Mouse (Mus musculus) hindbrain, postnatal 0 days (tissue): ENCODE results near the gene Rps6ka1. TPM values are rescaled to one million over a fixed set of nuclear protein-coding genes. Genes with fewer than 3 reads are reported as not detected.
A peak's percentile ranks its signal among the peaks of the same experiment; 100 is the strongest.

Experiments used
- ATAC-seq: fragments of 200-750 bp; cut with Nextera tagmentation; 2 replicates; pipeline ENCODE4 v1.8.0; 2017; ENCODE audit warnings: mild to moderate bottlenecking, moderate TSS enrichment, moderate library complexity
- DNase-seq: peaks from one replicate; pipeline ENCODE4 v3.0.0-alpha.2; 2015; ENCODE audit warnings: low spot score
- H3K27ac ChIP-seq: fragments of 300-500 bp; sonication (generic); 2 replicates; pipeline ENCODE4 v1.5.1; 2014; ENCODE audit warnings: mild to moderate bottlenecking
- H3K27me3 ChIP-seq: fragments of 300-500 bp; sonication (generic); 2 replicates; pipeline ENCODE4 v1.6.1; 2014; ENCODE audit warnings: low read length, mixed read lengths; ENCODE audit not compliant: insufficient read depth
- H3K36me3 ChIP-seq: fragments of 300-500 bp; sonication (generic); 2 replicates; pipeline ENCODE4 v1.6.1; 2014; ENCODE audit warnings: low read length, mixed read lengths; ENCODE audit not compliant: insufficient read depth
- H3K4me1 ChIP-seq: fragments of 300-500 bp; sonication (generic); 2 replicates; pipeline ENCODE4 v1.6.1; 2014; ENCODE audit warnings: antibody characterized with exemption, low read length, mixed read lengths; ENCODE audit not compliant: insufficient read depth
- H3K4me2 ChIP-seq: fragments of 300-500 bp; sonication (generic); 2 replicates; pipeline ENCODE4 v1.6.1; 2014; ENCODE audit warnings: low read depth, mild to moderate bottlenecking, low read length, moderate library complexity, mixed read lengths
- H3K4me3 ChIP-seq: fragments of 300-500 bp; sonication (generic); 2 replicates; pipeline ENCODE4 v1.5.1; 2014; ENCODE audit warnings: low read length
- H3K9ac ChIP-seq: fragments of 300-500 bp; sonication (generic); replicated peaks from 2 replicates; pipeline ENCODE4 v1.6.1; 2014; ENCODE audit warnings: mild to moderate bottlenecking, low read length, moderate library complexity, mixed read lengths
- H3K9me3 ChIP-seq: fragments of 300-500 bp; sonication (generic); 2 replicates; pipeline ENCODE4 v1.6.1; 2016; ENCODE audit warnings: low read length, mixed read lengths
- CTCF ChIP-seq: IDR thresholded peaks from 2 replicates; pipeline ENCODE4 v1.5.1; 2016; ENCODE audit warnings: antibody characterized with exemption, control low read depth, low read depth
- WGBS: fragments of 180-500 bp; shearing (Covaris S2); extraction: QIAGEN DNeasy Blood & Tissue Kit; methylation state at CpG from one replicate; pipeline ENCODE4 v1.1.7; 2014; 5-methylcytosine and 5-hydroxymethylcytosine counted together
- polyA plus RNA-seq: library from polyadenylated mRNA; unstranded; fragments of >200 nt; fragmentation: Nextera tagmentation; extraction: Ambion mirVana; gene quantifications from 2 replicates; pipeline ENCODE4 v1.2.1, GENCODE M21; 2015
- total RNA-seq: library from RNA; depleted of rRNA; stranded (reverse); fragments of >200 nt; gene quantifications from 2 replicates; pipeline ENCODE4 v1.2.3, GENCODE M21; 2014

Gene Rps6ka1
- total and polyA plus RNA-seq, 2 experiments from 2014 or later: 22.6 to 31.1 TPM

DNA sequence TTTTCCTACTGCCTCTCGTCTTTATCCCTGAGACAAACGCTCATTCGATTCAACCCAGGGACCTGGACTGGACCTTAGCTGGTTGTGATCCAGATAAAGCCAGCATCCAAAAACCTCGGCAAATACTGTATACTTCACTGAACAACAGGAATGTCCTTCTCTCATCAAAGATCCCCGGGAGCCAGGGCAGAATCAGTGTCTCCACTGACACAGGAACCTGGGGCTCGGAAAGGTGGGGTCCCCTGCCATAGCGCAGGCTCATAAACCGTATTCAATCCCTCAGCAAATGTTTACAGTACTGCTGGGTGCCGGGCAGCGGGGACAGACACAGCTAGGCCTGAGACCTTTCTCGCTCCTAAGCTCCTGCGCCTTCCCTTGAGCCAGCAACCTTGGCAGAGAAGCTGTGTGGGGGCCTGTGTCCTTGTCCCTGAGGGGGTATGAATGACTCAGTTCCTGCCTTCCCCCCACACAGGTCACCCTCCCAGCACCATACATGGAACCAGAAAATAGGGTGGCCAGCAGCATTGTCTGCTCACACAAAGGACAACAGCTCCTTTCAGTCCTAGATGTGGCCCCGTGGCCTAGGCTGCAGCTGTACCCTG is 23.1 kb downstream of the Rps6ka1 start:
- no peak for TF ChIP-seq CTCF
- peak overlapping the region; percentile 54 for H3K27ac ChIP-seq
- DNase-seq: peak; percentile 15
- no peak overlapping the region; the same call in 1 of the 2 replicates for H3K9ac ChIP-seq
- H3K9me3 ChIP-seq: no peaks in the 10 kb centered on the region
- H3K4me2 ChIP-seq: no peak overlapping the region
- no peaks in the 10 kb centered on the region for H3K27me3 ChIP-seq
- 0 out of 2 replicates have a peak, but pooled peaks cover 6% of the 10 kb centered on the region for H3K36me3 ChIP-seq
- H3K4me3 ChIP-seq: no peak overlapping the region
- H3K4me1 ChIP-seq: peaks cover 5% of the 10 kb centered on the region; the same call in 1 of the 2 replicates
- ATAC-seq: peak; percentile 41; the same call in 1 of the 2 replicates
- 38% methylated on average over 13 of the region's 13 CpGs for WGBS

DNA sequence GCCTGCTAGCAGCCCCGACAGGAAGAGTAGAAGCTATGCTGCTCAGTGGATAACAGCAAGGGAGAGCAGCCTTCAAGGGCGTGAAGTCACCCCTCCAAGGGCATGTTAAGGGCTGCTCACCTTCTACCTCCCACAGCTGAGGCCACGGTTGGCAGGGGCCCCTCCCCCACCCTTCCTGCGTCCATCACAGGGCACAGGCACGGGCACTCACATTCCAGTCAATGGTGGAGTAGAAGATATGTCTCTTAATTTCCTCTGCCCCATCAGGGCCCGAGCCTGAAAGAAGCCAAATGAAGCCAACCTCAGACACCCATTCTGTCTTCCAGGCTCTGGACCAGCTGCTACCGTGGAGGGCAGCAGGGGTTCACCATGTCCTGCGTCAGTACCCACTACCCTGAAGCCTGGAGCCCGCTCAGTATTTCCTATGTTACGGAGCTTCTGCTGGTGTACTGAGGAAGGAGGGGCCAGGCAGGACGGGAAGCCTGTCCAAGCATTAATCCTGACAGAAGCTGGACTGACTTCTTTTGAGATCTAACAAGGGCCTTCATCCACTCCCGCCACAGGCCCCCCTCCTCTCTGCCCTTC is 23.7 kb downstream of the Rps6ka1 start:
- H3K4me3 ChIP-seq: no peak overlapping the region
- ATAC-seq: no peak
- H3K4me1 ChIP-seq: peaks cover 5% of the 10 kb centered on the region; the same call in 1 of the 2 replicates
- H3K9me3 ChIP-seq: no peaks in the 10 kb centered on the region
- H3K9ac ChIP-seq: no peak overlapping the region; the same call in 1 of the 2 replicates
- H3K36me3 ChIP-seq: peaks cover 10% of the 10 kb centered on the region; the same call in 1 of the 2 replicates
- H3K27me3 ChIP-seq: no peaks in the 10 kb centered on the region
- DNase-seq: no peak
- 44% methylated on average over 12 of the region's 12 CpGs for WGBS
- H3K4me2 ChIP-seq: no peak overlapping the region
- TF ChIP-seq CTCF: no peak
- peak overlapping the region; percentile 54 for H3K27ac ChIP-seq

DNA sequence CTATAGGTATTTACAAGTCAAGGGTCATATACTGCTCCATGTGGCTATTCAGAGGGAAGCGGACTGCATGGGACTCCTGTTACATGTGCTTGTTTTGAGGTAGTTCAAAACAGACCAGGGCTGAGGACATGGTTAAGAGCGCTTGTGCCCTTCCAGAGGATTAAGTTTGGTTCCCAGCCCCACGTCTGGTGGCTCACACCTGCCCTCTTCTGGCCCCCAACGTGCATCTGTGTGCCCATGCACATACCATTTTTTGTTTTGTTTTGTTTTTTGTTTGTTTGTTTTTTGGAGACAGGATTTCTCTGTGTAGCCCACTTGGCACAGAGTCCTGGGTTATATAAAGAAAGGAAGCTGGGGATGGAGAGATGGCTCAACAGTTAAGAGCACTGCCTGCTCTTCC is 30.1 kb downstream of the Rps6ka1 start:
- Histone ChIP-seq H3K4me3 (no peak overlapping the region), H3K4me2 (no peak overlapping the region), H3K4me1 (no peaks in the 10 kb centered on the region), H3K9ac (no peak overlapping the region), H3K36me3 (peaks cover 9% of the 10 kb centered on the region; the same call in 1 of the 2 replicates), H3K27me3 (no peaks in the 10 kb centered on the region), H3K9me3 (no peaks in the 10 kb centered on the region), H3K27ac (no peak overlapping the region)
- no peak for DNase-seq
- no peak for TF ChIP-seq CTCF
- WGBS: 81% methylated on average over 4 of the region's 4 CpGs
- ATAC-seq: no peak

DNA sequence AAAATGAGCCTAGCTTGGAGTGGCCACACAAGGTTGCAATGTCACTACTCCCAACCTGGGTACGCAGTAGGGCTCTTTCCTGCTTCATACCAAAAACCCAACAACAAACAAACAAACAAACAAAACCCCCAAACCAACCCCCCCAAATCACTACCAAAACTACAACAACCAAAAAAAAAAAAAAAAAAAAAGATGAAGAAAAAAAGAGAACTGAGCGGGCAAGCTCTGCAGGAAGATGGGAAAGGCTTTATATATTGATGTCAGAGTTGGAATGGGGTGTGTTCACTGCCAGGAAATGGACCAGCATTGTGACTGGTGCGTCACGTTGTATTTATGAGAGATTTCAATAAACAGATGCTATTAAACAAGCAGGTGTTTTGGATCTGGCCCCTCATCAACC is 33.0 kb downstream of the Rps6ka1 start:
- ATAC-seq (no peak), DNase-seq (no peak)
- 93% methylated on average over 4 of the region's 4 CpGs for WGBS
- Histone ChIP-seq H3K4me1 (no peaks in the 10 kb centered on the region), H3K4me2 (no peak overlapping the region), H3K27me3 (no peaks in the 10 kb centered on the region), H3K9ac (no peak overlapping the region), H3K4me3 (no peak overlapping the region), H3K9me3 (no peaks in the 10 kb centered on the region), H3K27ac (no peak overlapping the region), H3K36me3 (peaks cover 6% of the 10 kb centered on the region; the same call in 1 of the 2 replicates)
- no peak for TF ChIP-seq CTCF

DNA sequence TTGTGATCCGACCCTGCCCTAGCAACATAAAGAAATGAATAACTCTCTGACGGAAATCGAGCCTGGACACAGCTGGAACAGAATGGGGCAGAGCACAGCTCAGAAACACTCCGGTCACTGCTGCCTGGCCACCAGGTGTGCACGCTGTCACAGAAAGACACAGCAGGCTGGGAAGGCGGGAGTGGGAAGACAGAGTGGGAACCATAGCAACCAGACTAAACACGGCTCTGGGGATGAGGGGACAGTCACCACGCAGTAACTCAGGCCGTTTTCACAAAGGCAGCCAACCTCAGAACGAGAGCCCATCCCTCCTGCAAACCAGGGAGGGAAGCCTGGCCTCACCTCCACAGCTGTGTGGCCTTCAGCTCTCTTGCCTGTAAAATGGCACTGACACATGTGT is 34.0 kb downstream of the Rps6ka1 start:
- peak; percentile 43 for DNase-seq
- WGBS: 27% methylated on average over 10 of the region's 10 CpGs
- Histone ChIP-seq H3K27me3 (no peaks in the 10 kb centered on the region), H3K27ac (no peak overlapping the region), H3K4me1 (no peaks in the 10 kb centered on the region), H3K9ac (no peak overlapping the region), H3K4me3 (no peak overlapping the region), H3K4me2 (no peak overlapping the region), H3K9me3 (no peaks in the 10 kb centered on the region), H3K36me3 (peaks cover 1% of the 10 kb centered on the region; the same call in 1 of the 2 replicates)
- ATAC-seq: peak; percentile 51
- no peak; the same call in 1 of the 2 replicates for TF ChIP-seq CTCF

DNA sequence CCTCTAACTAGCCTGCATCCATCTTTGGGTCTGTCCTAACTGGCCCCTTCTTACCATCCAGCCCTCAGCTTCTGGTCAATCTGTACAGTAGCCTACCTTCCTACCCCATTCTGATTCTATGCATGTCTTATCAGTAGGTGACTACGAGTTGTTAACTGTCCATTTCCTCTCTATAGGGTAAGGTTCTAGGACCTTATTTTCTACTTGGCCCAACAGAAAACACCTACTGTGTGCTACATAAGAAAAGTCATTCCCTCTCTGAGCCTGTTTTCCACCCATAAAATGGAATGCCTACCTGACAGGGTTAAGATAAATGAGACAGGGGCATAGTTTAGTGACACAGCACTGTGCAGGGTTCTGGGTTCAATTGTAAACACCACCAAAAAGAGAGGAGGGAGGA is 41.0 kb downstream of the Rps6ka1 start:
- no peak for ATAC-seq
- Histone ChIP-seq H3K36me3 (peaks cover 7% of the 10 kb centered on the region; the same call in 1 of the 2 replicates), H3K27ac (no peak overlapping the region), H3K4me1 (no peaks in the 10 kb centered on the region), H3K9me3 (no peaks in the 10 kb centered on the region), H3K27me3 (no peaks in the 10 kb centered on the region), H3K4me3 (no peak overlapping the region), H3K4me2 (no peak overlapping the region), H3K9ac (no peak overlapping the region)
- 90% methylated on average over 1 of the region's 1 CpGs for whole genome bisulfite sequencing
- no peak for TF ChIP-seq CTCF
- DNase-seq: no peak

DNA sequence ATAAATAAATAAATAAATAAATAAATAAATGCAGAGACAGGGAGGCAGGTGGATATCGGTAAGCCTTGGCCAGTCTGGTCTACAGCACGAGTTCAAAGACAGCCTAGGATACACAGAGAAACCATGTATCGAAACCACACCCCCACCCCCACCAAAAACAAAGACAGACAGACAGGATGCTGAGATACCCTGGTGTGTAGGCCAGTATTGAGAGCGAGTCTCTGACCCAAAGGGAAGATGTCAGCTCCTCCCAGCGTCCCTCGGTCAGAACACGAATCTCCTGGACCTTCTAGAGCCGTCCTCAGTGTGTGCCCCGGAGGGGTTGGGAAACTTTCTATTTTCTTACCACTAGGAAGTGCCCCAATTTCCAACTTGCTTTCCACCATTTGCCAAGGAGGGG is 42.5 kb downstream of the Rps6ka1 start:
- no peaks in the 10 kb centered on the region for H3K4me1 ChIP-seq
- no peak overlapping the region for H3K4me3 ChIP-seq
- H3K9ac ChIP-seq: no peak overlapping the region
- H3K4me2 ChIP-seq: no peak overlapping the region
- no peak overlapping the region for H3K27ac ChIP-seq
- H3K9me3 ChIP-seq: no peaks in the 10 kb centered on the region
- H3K27me3 ChIP-seq: no peaks in the 10 kb centered on the region
- no peak for TF ChIP-seq CTCF
- ATAC-seq (no peak), DNase-seq (no peak)
- 83% methylated on average over 9 of the region's 9 CpGs for WGBS
- peaks cover 7% of the 10 kb centered on the region; the same call in 1 of the 2 replicates for H3K36me3 ChIP-seq
